Mouse (Mus musculus) small intestine, adult 2 months (tissue): ENCODE measurements around the gene Vmn2r87.
"Not testable (repeated sequence)": the region's sequence is repeated elsewhere in the genome, so short reads cannot be mapped to it uniquely, and the experiment has no call there.

Source experiments
- CTCF ChIP-seq: fragments of 200-500 bp; IDR thresholded peaks from 2 replicates; pipeline ENCODE4 v1.5.1; 2012; ENCODE audit warnings: low read depth, mild to moderate bottlenecking, control low read depth, inconsistent platforms, low read length, moderate library complexity, mixed read lengths; ENCODE audit not compliant: insufficient replicate concordance, insufficient read length; ENCODE audit errors: extremely low read depth
- POLR2A ChIP-seq: fragments of 200-500 bp; IDR thresholded peaks from 2 replicates; pipeline ENCODE4 v1.6.1; 2012; ENCODE audit warnings: low read depth, mild to moderate bottlenecking, control low read depth, inconsistent platforms, low read length, moderate library complexity

- not testable (repeated sequence) for TF ChIP-seq CTCF, POLR2A
Measured at GRCm38 (mm10) chr10:130429603-130430002, 67.6 kb downstream of the Vmn2r87 start, which contains the start of gene Vmn2r85.
